Mouse (Mus musculus) heart, postnatal 25 days (tissue): ENCODE measurements around the gene Mrps35. TPM values are rescaled to one million over a fixed set of nuclear protein-coding genes. Genes with fewer than 3 reads are reported as not detected.

ENCODE experiments used
- DNase-seq: peaks from one replicate; pipeline ENCODE4 v3.0.0; 2022; ENCODE audit warnings: low spot score
- intact Hi-C: fragments of 180-260 bp; cut with DNase I; formaldehyde crosslinking; loops from one replicate; pipeline ENCODE4 v1.15.1; 2025
- total RNA-seq, 2 experiments: library from RNA; stranded (reverse); gene quantifications; 2 replicates each; pipeline ENCODE4 v1.2.3; 2021

The Mrps35 gene
- 100 to 1,000 TPM; 182 to 211 TPM for total RNA-seq

- peak; percentile 71 for DNase-seq
- intact Hi-C loops: no loop called here
Observed at GRCm38 (mm10) chr6:147042291-147043290, at the start of gene Mrps35. TSS of gene Mrps35 (plus strand) at chr6:147042764.

- intact Hi-C loops: loop anchor here (1.0 to 2.0 kb wide), 2 partner anchors 161 to 169 kb away; no protein-coding TSS in a partner anchor
- no peak for DNase-seq
Observed at GRCm38 (mm10) chr6:146994236-146994635, 48.3 kb upstream of the Mrps35 start.

- DNase-seq: no peak
Observed at GRCm38 (mm10) chr6:146995391-146995790, 47.2 kb upstream of the Mrps35 start.

GRCm38 (mm10) chr6:146995878-146996277 lies 46.7 kb upstream of the Mrps35 start:
- intact Hi-C loops: loop anchor here (2.0 kb wide), 1 partner anchor 171 kb away; no protein-coding TSS in a partner anchor
- no peak for DNase-seq

More at GRCm38 (mm10) chr6:146995391-146995790, 47.2 kb upstream of the Mrps35 start:
- intact Hi-C loops: loop anchor here (2.0 kb wide), 1 partner anchor 171 kb away; no protein-coding TSS in a partner anchor

GRCm38 (mm10) chr6:146997006-146997405 lies 45.6 kb upstream of the Mrps35 start:
- no peak for DNase-seq

GRCm38 (mm10) chr6:146998710-146999109 lies 43.9 kb upstream of the Mrps35 start:
- intact Hi-C loops: no loop called here
- DNase-seq: no peak

More at GRCm38 (mm10) chr6:146997006-146997405, 45.6 kb upstream of the Mrps35 start:
- intact Hi-C loops: no loop called here

- intact Hi-C loops: no loop called here
- DNase-seq: no peak
Observed at GRCm38 (mm10) chr6:146999302-146999701, 43.3 kb upstream of the Mrps35 start.

GRCm38 (mm10) chr6:146999755-147000154 lies 42.8 kb upstream of the Mrps35 start:
- intact Hi-C loops: no loop called here

GRCm38 (mm10) chr6:147008148-147008547 lies 34.4 kb upstream of the Mrps35 start:
- no peak for DNase-seq
- intact Hi-C loops: loop anchor here (5.0 kb wide), 1 partner anchor 804 kb away; no protein-coding TSS in a partner anchor

More at GRCm38 (mm10) chr6:146999755-147000154, 42.8 kb upstream of the Mrps35 start:
- DNase-seq: no peak

- DNase-seq: no peak
- intact Hi-C loops: loop anchor here (2.0 to 5.0 kb wide), 3 partner anchors 107 to 942 kb away; no protein-coding TSS in a partner anchor
Observed at GRCm38 (mm10) chr6:147010358-147010757, 32.2 kb upstream of the Mrps35 start.

- intact Hi-C loops: loop anchor here (2.0 to 5.0 kb wide), 3 partner anchors 106 to 941 kb away; no protein-coding TSS in a partner anchor
- no peak for DNase-seq
Observed at GRCm38 (mm10) chr6:147010811-147011520, 31.6 kb upstream of the Mrps35 start.

GRCm38 (mm10) chr6:147011555-147011954 lies 31.0 kb upstream of the Mrps35 start:
- intact Hi-C loops: loop anchor here (2.0 to 5.0 kb wide), 3 partner anchors 106 to 941 kb away; no protein-coding TSS in a partner anchor
- no peak for DNase-seq

- no peak for DNase-seq
- intact Hi-C loops: loop anchor here (2.0 to 5.0 kb wide), 3 partner anchors 105 to 940 kb away; no protein-coding TSS in a partner anchor
Observed at GRCm38 (mm10) chr6:147011977-147012376, 30.6 kb upstream of the Mrps35 start.

- no peak for DNase-seq
- intact Hi-C loops: loop anchor here (5.0 kb wide), 2 partner anchors 104 to 939 kb away; no protein-coding TSS in a partner anchor
Observed at GRCm38 (mm10) chr6:147013546-147013945, 29.0 kb upstream of the Mrps35 start.

GRCm38 (mm10) chr6:147017906-147018305 lies 24.7 kb upstream of the Mrps35 start:
- intact Hi-C loops: loop anchor here (5.0 kb wide), 1 partner anchor 84 kb away; no protein-coding TSS in a partner anchor
- no peak for DNase-seq

GRCm38 (mm10) chr6:147018364-147018763 lies 24.2 kb upstream of the Mrps35 start:
- DNase-seq: no peak
- intact Hi-C loops: loop anchor here (5.0 kb wide), 1 partner anchor 84 kb away; no protein-coding TSS in a partner anchor

- intact Hi-C loops: no loop called here
- no peak for DNase-seq
Observed at GRCm38 (mm10) chr6:147021181-147021580, 21.4 kb upstream of the Mrps35 start.

GRCm38 (mm10) chr6:147022375-147023132 lies 20.0 kb upstream of the Mrps35 start:
- no peak for DNase-seq
- intact Hi-C loops: no loop called here

GRCm38 (mm10) chr6:147023133-147023395 lies 19.5 kb upstream of the Mrps35 start:
- intact Hi-C loops: no loop called here
- DNase-seq: no peak
